Mouse (Mus musculus) liver, embryonic 15.5 days (tissue): ENCODE measurements around the gene Lrmda. TPM values are rescaled to one million over a fixed set of nuclear protein-coding genes. Genes with fewer than 3 reads are reported as not detected.
A peak's percentile ranks its signal among the peaks of the same experiment; 100 is the strongest.

ENCODE experiments used
- ATAC-seq: fragments of 200-750 bp; cut with Nextera tagmentation; 2 replicates; pipeline ENCODE4 v1.8.0; 2017; ENCODE audit warnings: moderate number of reproducible peaks, mild to moderate bottlenecking, moderate library complexity; ENCODE audit not compliant: insufficient read depth
- H3K27ac ChIP-seq: fragments of 300-500 bp; sonication (generic); replicated peaks from 2 replicates; pipeline ENCODE4 v1.5.1; 2015; ENCODE audit warnings: mild to moderate bottlenecking, inconsistent platforms
- H3K27me3 ChIP-seq: fragments of 300-500 bp; sonication (generic); 2 replicates; pipeline ENCODE4 v1.6.1; 2015; ENCODE audit warnings: mild to moderate bottlenecking, inconsistent platforms
- H3K36me3 ChIP-seq: fragments of 300-500 bp; sonication (generic); replicated peaks from 2 replicates; pipeline ENCODE4 v1.6.1; 2015; ENCODE audit warnings: moderate library complexity, mild to moderate bottlenecking, inconsistent platforms
- H3K4me1 ChIP-seq: fragments of 300-500 bp; sonication (generic); replicated peaks from 2 replicates; pipeline ENCODE4 v1.6.1; 2015; ENCODE audit warnings: inconsistent platforms
- H3K4me2 ChIP-seq: fragments of 300-500 bp; sonication (generic); 2 replicates; pipeline ENCODE4 v1.6.1; 2015; ENCODE audit warnings: moderate library complexity, mild to moderate bottlenecking, inconsistent platforms
- H3K4me3 ChIP-seq: fragments of 300-500 bp; sonication (generic); replicated peaks from 2 replicates; pipeline ENCODE4 v1.5.1; 2015; ENCODE audit warnings: mild to moderate bottlenecking, inconsistent platforms
- H3K9ac ChIP-seq: fragments of 300-500 bp; sonication (generic); 2 replicates; pipeline ENCODE4 v1.6.1; 2015; ENCODE audit warnings: moderate library complexity, mild to moderate bottlenecking, inconsistent platforms
- H3K9me3 ChIP-seq: fragments of 300-500 bp; sonication (generic); replicated peaks from 2 replicates; pipeline ENCODE4 v1.6.1; 2016; ENCODE audit warnings: inconsistent platforms
- WGBS: fragments of 180-500 bp; shearing (Covaris S2); methylation state at CpG from one replicate; pipeline ENCODE4 v1.1.7; 2015; ENCODE audit warnings: mixed read lengths; ENCODE audit not compliant: insufficient replicate concordance; 5-methylcytosine and 5-hydroxymethylcytosine counted together
- polyA plus RNA-seq: library from polyadenylated mRNA; unstranded; fragments of >200 nt; fragmentation: Nextera tagmentation; extraction: Ambion mirVana; gene quantifications from 2 replicates; pipeline ENCODE4 v1.2.1, GENCODE M21; 2015

Gene Lrmda
- polyA plus RNA-seq, 1 experiment from 2014 or later = 0.13 TPM

DNA sequence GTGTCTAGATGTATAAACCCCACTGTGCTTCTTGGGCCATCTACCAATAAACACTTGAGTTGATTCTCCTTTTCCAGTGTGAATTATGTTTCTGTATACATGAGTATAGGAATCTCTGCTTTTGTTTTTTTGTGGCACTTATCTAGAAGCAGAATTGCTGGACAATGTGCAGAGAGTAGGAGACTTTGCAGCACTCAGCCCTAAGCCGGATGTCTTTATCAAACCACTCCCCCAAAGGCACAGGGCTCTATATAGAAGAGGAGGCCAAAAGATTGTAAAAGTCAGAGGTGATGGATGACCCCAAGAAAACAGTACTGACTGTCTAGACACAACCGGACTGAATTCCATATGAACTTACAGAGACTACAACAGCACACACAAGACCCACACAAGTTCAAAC, 182.2 kb downstream of the Lrmda start:
- Histone ChIP-seq H3K27me3 (no peaks in the 10 kb centered on the region), H3K9ac (no peak overlapping the region), H3K9me3 (no peaks in the 10 kb centered on the region), H3K27ac (no peak overlapping the region), H3K4me1 (no peaks in the 10 kb centered on the region), H3K4me3 (no peak overlapping the region), H3K4me2 (no peak overlapping the region), H3K36me3 (no peaks in the 10 kb centered on the region)
- WGBS = 41% methylated on average over 2 of the region's 2 CpGs
- ATAC-seq = no peak

DNA sequence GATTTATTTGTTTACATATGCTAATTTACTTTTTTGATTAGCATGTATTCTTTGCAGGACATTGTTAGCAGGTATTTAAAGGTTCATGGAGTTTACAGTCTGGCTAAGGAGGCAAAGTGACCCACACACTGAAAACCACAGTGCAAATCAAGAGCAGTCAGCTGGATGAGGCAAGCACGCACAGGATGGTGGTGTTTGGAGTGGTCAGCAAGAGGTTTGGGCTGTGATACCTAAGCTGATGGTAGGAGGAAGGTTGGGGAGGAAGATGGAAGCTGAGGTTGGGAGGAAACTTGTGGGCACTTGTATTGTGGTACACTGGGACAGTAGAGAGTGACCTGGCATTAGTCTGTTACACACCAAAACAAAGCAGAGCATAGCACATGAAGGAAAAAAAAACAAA, 191.1 kb downstream of the Lrmda start:
- Histone ChIP-seq H3K4me2 (no peak overlapping the region), H3K36me3 (no peaks in the 10 kb centered on the region), H3K9me3 (no peaks in the 10 kb centered on the region), H3K4me3 (no peak overlapping the region), H3K4me1 (no peaks in the 10 kb centered on the region), H3K27ac (no peak overlapping the region), H3K27me3 (peaks cover 5% of the 10 kb centered on the region; the same call in 1 of the 2 replicates), H3K9ac (no peak overlapping the region)
- no peak for ATAC-seq
- 58% methylated on average over 1 of the region's 1 CpGs for WGBS

DNA sequence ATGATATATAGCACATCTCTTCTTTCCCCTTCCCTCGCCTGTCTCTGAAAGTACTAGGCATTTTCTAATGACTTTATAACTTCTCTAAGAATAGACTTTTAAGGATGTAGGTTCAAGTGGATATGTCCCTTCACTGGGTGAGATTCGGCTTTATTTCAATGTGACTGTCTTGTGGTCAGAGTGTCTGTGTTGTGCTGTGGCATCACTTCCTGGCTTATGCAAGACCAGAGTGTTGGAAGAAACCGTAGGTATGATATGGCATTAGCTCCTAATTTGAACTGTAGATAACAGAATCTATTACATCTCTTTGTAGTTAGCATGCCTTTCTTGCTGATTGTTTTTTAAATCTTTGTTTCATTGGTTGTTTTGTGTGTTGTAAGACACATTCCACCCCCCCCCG, 198.7 kb downstream of the Lrmda start:
- 32% methylated on average over 4 of the region's 4 CpGs for WGBS
- H3K9ac ChIP-seq = no peak overlapping the region
- H3K4me2 ChIP-seq = no peak overlapping the region
- H3K27me3 ChIP-seq = no peaks in the 10 kb centered on the region
- no peak for ATAC-seq
- H3K36me3 ChIP-seq = no peaks in the 10 kb centered on the region
- no peak overlapping the region for H3K27ac ChIP-seq
- H3K4me3 ChIP-seq = no peak overlapping the region
- no peaks in the 10 kb centered on the region for H3K4me1 ChIP-seq
- no peaks in the 10 kb centered on the region for H3K9me3 ChIP-seq

DNA sequence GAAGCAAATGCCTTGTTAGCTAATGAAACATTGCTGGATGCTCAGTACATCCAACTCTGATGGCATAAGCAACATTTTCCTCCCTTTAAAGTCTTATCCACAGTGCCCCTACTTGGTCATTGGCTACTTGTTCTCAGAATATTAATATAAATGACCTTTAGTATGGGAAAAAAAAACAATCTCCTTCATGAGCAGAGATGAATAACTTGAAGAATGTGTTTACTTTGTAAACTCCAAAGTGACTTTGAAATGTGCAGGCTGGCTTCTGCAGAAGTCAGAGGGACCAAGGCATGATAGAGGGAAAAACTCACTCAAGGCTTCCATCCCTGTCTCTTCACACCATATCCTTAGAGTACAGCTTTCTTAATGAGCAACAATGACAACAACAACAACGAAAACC, 202.5 kb downstream of the Lrmda start:
- Histone ChIP-seq H3K4me1 (peaks cover 24% of the 10 kb centered on the region), H3K36me3 (no peaks in the 10 kb centered on the region), H3K27me3 (no peaks in the 10 kb centered on the region), H3K27ac (no peak overlapping the region), H3K9ac (no peak overlapping the region), H3K4me3 (no peak overlapping the region), H3K4me2 (no peak overlapping the region), H3K9me3 (no peaks in the 10 kb centered on the region)
- ATAC-seq = no peak
- WGBS = 45% methylated on average over 1 of the region's 1 CpGs

DNA sequence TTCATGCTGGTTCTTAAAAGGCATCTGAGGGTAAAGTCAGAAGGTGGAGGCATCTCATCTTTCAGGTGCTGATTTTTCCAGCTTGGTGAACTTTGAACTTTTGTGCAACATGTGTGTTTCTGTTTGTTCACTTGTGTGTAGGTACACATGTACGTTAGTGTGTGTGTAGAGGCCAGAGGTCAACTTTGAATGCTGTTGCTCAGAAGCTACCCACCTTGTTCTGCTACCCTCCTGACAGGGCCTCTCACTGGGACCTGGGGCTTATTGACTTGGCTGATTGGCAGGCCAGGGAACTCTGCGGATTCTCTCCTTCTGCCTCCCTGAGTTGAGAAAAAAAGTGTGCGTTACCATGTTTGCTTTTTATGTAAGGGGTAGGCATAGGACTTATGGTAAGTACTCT, 203.1 kb downstream of the Lrmda start:
- 77% methylated on average over 3 of the region's 3 CpGs for WGBS
- no peak overlapping the region for H3K9ac ChIP-seq
- H3K4me3 ChIP-seq = no peak overlapping the region
- no peak for ATAC-seq
- H3K36me3 ChIP-seq = no peaks in the 10 kb centered on the region
- H3K9me3 ChIP-seq = no peaks in the 10 kb centered on the region
- no peak overlapping the region for H3K27ac ChIP-seq
- no peak overlapping the region for H3K4me2 ChIP-seq
- H3K4me1 ChIP-seq = peaks cover 28% of the 10 kb centered on the region
- no peaks in the 10 kb centered on the region for H3K27me3 ChIP-seq

DNA sequence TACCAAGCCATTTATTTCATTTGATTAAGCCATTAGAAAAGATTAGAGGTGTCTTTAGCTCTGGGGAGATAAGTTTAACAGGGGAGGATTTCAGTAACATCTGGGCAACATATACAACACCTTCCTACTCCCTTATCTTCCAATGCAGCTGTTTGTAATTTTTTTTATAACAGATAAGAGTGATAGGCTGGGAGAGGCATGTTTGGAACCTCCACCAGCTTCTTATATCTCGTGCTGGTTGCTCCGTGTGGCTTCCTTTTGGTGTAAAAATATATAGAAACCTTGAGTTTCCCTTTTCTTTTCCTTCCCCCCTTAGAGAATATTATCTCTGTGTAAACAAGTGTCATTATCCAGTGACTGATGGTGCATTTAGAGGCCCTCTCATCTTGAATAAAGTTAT, 206.7 kb downstream of the Lrmda start:
- ATAC-seq = peak; percentile 85
- H3K4me2 ChIP-seq = peak overlapping the region; percentile 27
- H3K9me3 ChIP-seq = no peaks in the 10 kb centered on the region
- WGBS = 9% methylated on average over 2 of the region's 2 CpGs
- no peaks in the 10 kb centered on the region for H3K27me3 ChIP-seq
- no peaks in the 10 kb centered on the region for H3K36me3 ChIP-seq
- H3K4me1 ChIP-seq = peaks cover 38% of the 10 kb centered on the region
- H3K27ac ChIP-seq = peak overlapping the region; percentile 61
- no peak overlapping the region for H3K9ac ChIP-seq
- no peak overlapping the region for H3K4me3 ChIP-seq

DNA sequence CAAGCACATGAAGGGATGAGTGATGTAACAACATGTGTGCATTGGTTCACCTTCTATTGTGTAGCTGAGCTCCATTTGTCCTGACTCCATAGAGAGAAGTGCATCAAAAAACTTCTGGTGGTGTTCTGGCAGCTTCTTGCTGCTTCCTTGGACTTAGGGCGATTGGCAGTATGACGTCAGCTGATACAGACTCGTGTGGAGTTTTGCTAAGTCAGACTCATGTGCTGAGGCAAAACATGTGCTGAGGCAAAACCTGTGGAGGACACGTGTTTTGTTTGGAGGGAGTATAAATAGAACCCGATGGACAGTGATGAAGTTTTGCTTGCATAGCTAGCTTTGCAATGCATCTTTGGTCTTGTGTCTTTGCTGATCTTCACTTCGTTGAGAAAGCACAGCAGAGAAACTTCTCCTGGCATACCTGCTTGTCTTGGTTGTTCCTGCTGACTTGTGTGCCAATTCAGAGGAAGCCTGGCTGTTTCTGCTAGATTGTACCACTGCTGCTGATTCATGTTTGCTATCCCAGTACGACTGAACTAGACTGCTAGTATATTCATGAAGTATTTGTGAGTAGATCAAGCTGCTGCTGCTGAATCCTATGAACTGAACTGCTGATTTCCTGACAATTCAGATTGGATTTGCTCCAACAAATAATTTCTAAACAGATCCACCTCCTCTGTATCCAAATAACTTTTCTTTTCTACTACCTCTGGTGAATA, 208.9 kb downstream of the Lrmda start:
- H3K9me3 ChIP-seq = no peaks in the 10 kb centered on the region
- H3K9ac ChIP-seq = no peak overlapping the region
- no peaks in the 10 kb centered on the region for H3K36me3 ChIP-seq
- 60% methylated on average over 7 of the region's 7 CpGs for WGBS
- no peaks in the 10 kb centered on the region for H3K27me3 ChIP-seq
- peak; percentile 69 for ATAC-seq
- peaks cover 38% of the 10 kb centered on the region for H3K4me1 ChIP-seq
- no peak overlapping the region for H3K4me2 ChIP-seq
- H3K4me3 ChIP-seq = no peak overlapping the region
- H3K27ac ChIP-seq = peak overlapping the region; percentile 68

DNA sequence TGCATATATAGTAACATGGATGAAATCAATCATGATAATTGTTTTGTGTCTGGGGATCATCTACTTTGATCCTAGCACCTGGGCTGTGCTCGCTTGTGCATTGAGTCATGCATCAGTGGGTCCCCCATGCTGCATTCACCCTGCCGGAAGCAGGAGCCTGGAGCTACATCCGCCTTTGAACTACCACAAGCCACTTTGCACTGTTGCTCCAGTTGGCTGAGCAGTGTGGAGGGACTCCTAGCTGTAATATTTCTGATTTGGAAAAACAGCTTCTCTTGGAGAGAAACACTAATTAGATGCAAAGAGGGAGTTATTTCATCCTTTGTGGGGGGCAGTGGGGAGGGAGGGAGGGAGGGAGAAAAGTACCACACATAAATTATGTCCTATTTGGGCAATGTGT, 220.8 kb downstream of the Lrmda start:
- H3K27ac ChIP-seq = no peak overlapping the region
- ATAC-seq = no peak
- no peaks in the 10 kb centered on the region for H3K4me1 ChIP-seq
- no peak overlapping the region for H3K9ac ChIP-seq
- H3K27me3 ChIP-seq = no peaks in the 10 kb centered on the region
- no peak overlapping the region for H3K4me2 ChIP-seq
- no peak overlapping the region for H3K4me3 ChIP-seq
- WGBS = 60% methylated on average over 3 of the region's 3 CpGs
- H3K36me3 ChIP-seq = no peaks in the 10 kb centered on the region
- H3K9me3 ChIP-seq = no peaks in the 10 kb centered on the region

DNA sequence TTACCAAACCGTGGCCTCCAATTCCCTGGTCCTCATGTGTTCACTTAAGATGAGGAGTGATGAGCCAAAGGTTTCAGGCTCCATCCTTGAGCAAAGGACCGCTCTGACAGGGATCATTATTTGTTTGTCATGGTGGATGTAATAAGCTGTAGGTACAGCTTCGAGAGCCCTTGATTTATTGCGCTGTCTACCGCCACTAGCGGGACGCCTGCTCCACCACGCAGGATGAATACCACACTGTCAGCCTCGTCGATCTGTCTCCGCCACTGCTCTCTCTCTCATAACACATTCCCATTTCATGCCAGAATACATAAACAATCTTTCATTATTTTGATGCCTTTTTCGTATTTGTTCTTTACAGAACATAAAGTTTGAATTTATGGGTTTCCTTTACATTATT, 235.9 kb downstream of the Lrmda start:
- H3K4me2 ChIP-seq = no peak overlapping the region
- no peak for ATAC-seq
- H3K9me3 ChIP-seq = no peaks in the 10 kb centered on the region
- no peak overlapping the region for H3K9ac ChIP-seq
- no peaks in the 10 kb centered on the region for H3K4me1 ChIP-seq
- no peaks in the 10 kb centered on the region for H3K27me3 ChIP-seq
- H3K36me3 ChIP-seq = no peaks in the 10 kb centered on the region
- H3K4me3 ChIP-seq = no peak overlapping the region
- no peak overlapping the region for H3K27ac ChIP-seq
- 82% methylated on average over 12 of the region's 12 CpGs for WGBS

DNA sequence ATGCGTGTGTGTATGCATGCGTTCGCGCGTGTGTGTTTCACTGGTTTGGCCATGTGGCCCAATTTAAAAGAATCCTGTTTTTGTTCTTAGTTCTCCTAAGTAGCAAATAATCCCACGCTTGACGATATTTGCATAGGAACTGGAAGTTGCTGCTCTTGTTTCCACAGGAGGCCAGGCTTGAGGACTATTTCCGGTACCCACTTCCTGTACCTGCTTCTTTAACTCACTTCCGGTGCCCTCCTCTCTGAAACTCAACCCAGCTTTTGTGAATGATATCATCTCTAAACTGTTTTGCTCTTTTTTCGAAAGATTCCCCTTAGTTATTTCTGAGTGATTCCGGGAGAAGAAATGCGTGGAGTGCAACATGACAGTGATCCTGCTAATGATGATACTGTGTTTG, 236.8 kb downstream of the Lrmda start:
- Histone ChIP-seq H3K4me2 (no peak overlapping the region), H3K36me3 (no peaks in the 10 kb centered on the region), H3K4me1 (no peaks in the 10 kb centered on the region), H3K9me3 (no peaks in the 10 kb centered on the region), H3K27ac (no peak overlapping the region), H3K9ac (no peak overlapping the region), H3K27me3 (no peaks in the 10 kb centered on the region), H3K4me3 (no peak overlapping the region)
- 66% methylated on average over 12 of the region's 12 CpGs for WGBS
- ATAC-seq = no peak

DNA sequence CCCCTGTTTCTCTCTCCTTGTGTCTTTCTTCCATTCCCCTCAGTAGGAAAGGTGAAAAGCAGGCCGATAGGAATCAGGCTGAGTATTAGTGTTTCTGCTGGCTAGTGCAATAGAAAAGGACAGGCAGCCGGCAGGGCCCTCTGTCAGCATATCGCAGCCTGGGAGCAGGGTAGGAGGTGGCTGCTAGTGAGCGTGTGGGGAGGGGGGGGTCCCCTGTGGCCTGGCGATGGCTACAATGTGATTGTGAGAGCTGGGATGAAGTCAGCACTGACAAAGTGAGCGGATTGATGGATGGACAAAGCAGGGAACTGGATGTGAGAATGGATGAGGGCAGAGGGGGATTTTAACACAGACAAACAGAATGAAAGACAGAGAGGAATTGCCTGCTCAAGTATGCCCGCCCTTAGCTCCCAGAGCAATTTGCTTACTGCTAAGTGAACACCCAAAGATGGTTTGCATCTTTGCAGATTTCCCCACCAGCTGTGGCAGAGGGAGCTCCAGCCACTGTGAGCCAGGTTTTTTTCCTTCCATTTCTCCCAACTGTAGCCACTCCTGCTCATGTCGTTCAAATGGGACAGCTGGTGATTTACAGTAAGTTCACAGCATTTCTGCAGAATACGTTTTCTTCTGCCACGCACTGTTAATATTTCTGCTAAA, 240.0 kb downstream of the Lrmda start:
- Histone ChIP-seq H3K36me3 (no peaks in the 10 kb centered on the region), H3K4me3 (no peak overlapping the region), H3K9me3 (no peaks in the 10 kb centered on the region), H3K9ac (no peak overlapping the region), H3K4me1 (no peaks in the 10 kb centered on the region), H3K27ac (no peak overlapping the region), H3K27me3 (no peaks in the 10 kb centered on the region), H3K4me2 (no peak overlapping the region)
- WGBS = 44% methylated on average over 10 of the region's 10 CpGs
- ATAC-seq = no peak

DNA sequence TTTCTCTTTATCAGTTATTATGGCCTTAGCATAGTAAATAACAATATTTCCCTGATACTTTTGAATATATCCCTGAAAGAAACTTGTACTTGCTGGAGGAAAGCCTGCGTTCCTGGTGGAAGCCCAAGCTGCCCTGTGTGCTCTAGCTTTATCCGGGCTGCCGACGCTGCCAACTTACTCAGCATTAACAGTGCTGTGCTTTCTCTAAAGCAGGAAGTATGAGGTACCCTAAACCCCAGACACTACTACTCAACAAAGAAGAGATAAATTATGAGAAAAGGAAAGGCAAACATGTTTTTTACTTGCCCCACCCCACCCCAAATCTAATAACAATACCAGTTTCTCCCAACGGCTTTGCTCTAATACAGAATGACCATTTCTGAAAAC, 240.5 kb downstream of the Lrmda start:
- Histone ChIP-seq H3K27ac (no peak overlapping the region), H3K4me3 (no peak overlapping the region), H3K4me1 (no peaks in the 10 kb centered on the region), H3K36me3 (no peaks in the 10 kb centered on the region), H3K4me2 (no peak overlapping the region), H3K27me3 (no peaks in the 10 kb centered on the region), H3K9me3 (no peaks in the 10 kb centered on the region), H3K9ac (no peak overlapping the region)
- 30% methylated on average over 5 of the region's 5 CpGs for WGBS
- ATAC-seq = no peak
